Mouse (Mus musculus) forebrain, embryonic 16.5 days (tissue): ENCODE results near the gene Kncn. TPM values are rescaled to one million over a fixed set of nuclear protein-coding genes. Genes with fewer than 3 reads are reported as not detected.

Experiments used
- ATAC-seq: fragments of 200-750 bp; cut with Nextera tagmentation; 2 replicates; pipeline ENCODE4 v1.8.0; 2017; ENCODE audit warnings: mild to moderate bottlenecking, moderate library complexity
- H3K27ac ChIP-seq: fragments of 300-500 bp; sonication (generic); 2 replicates; pipeline ENCODE4 v1.5.1; 2014; ENCODE audit warnings: low read length, control low read depth
- H3K27me3 ChIP-seq: fragments of 300-500 bp; sonication (generic); replicated peaks from 2 replicates; pipeline ENCODE4 v1.6.1; 2014; ENCODE audit warnings: low read length; ENCODE audit not compliant: control insufficient read depth, insufficient read depth
- H3K36me3 ChIP-seq: fragments of 300-500 bp; sonication (generic); 2 replicates; pipeline ENCODE4 v1.6.1; 2014; ENCODE audit not compliant: control insufficient read depth, insufficient read depth
- H3K4me1 ChIP-seq: fragments of 300-500 bp; sonication (generic); replicated peaks from 2 replicates; pipeline ENCODE4 v1.6.1; 2014; ENCODE audit warnings: low read length; ENCODE audit not compliant: control insufficient read depth, insufficient read depth
- H3K4me2 ChIP-seq: fragments of 300-500 bp; sonication (generic); 2 replicates; pipeline ENCODE4 v1.6.1; 2014; ENCODE audit warnings: mild to moderate bottlenecking, low read length, control low read depth
- H3K4me3 ChIP-seq: fragments of 300-500 bp; sonication (generic); replicated peaks from 2 replicates; pipeline ENCODE4 v1.5.1; 2014; ENCODE audit warnings: mild to moderate bottlenecking, low read length, control low read depth
- H3K9ac ChIP-seq: fragments of 300-500 bp; sonication (generic); replicated peaks from 2 replicates; pipeline ENCODE4 v1.6.1; 2014; ENCODE audit warnings: low read depth, low read length, control low read depth
- H3K9me3 ChIP-seq: fragments of 300-500 bp; sonication (generic); 2 replicates; pipeline ENCODE4 v1.6.1; 2016; ENCODE audit warnings: low read length; ENCODE audit not compliant: control insufficient read depth
- WGBS: fragments of 180-500 bp; shearing (Covaris S2); extraction: QIAGEN DNeasy Blood & Tissue Kit; methylation state at CpG from one replicate; pipeline ENCODE4 v1.1.7; 2014; 5-methylcytosine and 5-hydroxymethylcytosine counted together
- polyA plus RNA-seq: library from polyadenylated mRNA; unstranded; fragments of >200 nt; fragmentation: Nextera tagmentation; extraction: Ambion mirVana; gene quantifications from 2 replicates; pipeline ENCODE4 v1.2.1, GENCODE M21; 2015

Gene Kncn
- polyA plus RNA-seq, 1 experiment from 2014 or later = 0.18 TPM

DNA sequence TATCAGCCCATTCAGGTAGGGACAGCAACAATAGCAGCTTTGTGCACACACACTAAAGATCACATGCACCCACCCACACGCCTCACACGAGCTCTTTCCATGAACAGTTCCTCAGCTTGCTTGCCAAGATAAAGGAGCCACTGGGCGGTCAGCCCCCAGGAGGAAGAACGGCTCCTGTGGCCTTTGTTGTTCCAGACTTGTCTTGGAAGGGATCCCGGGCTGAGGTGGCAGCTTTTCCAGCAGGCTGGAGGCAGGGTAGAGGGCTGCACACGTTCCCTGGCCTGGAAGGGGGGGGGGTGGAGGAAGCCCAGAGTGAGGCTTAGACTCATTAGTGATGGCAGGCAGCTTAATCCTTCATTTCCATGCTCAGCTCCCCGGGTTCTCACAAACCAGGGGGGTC lies 24.4 kb downstream of the Kncn start:
- WGBS = 3% methylated on average over 7 of the region's 7 CpGs
- Histone ChIP-seq H3K4me3 (no peak overlapping the region), H3K9ac (no peak overlapping the region), H3K9me3 (no peaks in the 10 kb centered on the region), H3K36me3 (no peaks in the 10 kb centered on the region), H3K4me1 (peaks cover 3% of the 10 kb centered on the region), H3K4me2 (no peak overlapping the region), H3K27ac (no peak overlapping the region), H3K27me3 (peaks cover 20% of the 10 kb centered on the region)
- peak; percentile 92 for ATAC-seq

DNA sequence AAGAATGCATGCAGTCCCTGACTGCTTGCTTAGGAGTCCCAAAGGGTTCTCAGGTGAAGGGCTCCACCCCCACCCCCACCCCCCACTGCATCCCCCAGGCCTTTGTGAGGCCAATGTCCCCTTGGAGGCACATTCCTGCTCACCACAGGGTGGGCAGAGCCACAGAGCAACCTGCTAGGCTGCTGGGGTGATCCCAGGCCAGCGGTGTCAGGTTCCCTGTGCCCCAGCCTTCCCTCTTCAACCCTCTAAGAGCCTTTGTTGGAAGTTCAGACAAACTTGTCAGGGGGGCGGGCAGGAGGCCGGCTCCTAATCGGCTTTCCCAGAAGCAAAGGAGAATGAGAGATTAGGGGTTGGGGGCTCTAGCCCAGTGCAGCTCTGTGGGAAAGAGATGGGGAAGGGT lies 27.4 kb downstream of the Kncn start:
- Histone ChIP-seq H3K27me3 (peaks cover 16% of the 10 kb centered on the region), H3K36me3 (no peaks in the 10 kb centered on the region), H3K4me3 (no peak overlapping the region), H3K9ac (no peak overlapping the region), H3K4me1 (no peaks in the 10 kb centered on the region; the same call in 1 of the 2 replicates), H3K4me2 (no peak overlapping the region), H3K9me3 (no peaks in the 10 kb centered on the region), H3K27ac (no peak overlapping the region)
- ATAC-seq = no peak
- WGBS = 7% methylated on average over 4 of the region's 4 CpGs

DNA sequence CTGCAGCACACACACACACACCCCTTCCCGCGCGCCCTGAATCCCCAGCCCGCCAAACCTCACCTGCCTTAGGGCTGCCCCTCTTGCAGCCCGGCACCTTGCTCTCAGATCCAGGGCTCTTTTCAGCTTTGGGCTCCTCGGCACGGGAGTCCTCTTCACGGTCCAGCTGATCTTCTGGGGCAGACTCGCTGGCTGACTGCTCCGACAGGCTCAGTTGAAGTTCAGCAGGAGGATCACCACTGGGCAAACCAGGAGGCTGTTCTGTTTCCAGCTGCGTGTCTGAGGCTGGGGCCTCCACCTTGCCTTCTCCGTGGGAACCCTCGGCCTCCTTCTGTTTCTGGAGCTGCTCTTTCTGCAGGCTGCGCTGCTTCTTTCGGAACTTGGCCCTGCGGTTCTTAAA lies 35.7 kb downstream of the Kncn start:
- Histone ChIP-seq H3K4me2 (no peak overlapping the region), H3K27me3 (peaks cover 22% of the 10 kb centered on the region), H3K27ac (no peak overlapping the region), H3K9ac (no peak overlapping the region), H3K36me3 (no peaks in the 10 kb centered on the region), H3K4me1 (no peaks in the 10 kb centered on the region), H3K4me3 (no peak overlapping the region), H3K9me3 (no peaks in the 10 kb centered on the region)
- ATAC-seq = no peak
- WGBS = 82% methylated on average over 16 of the region's 16 CpGs

GRCm38 (mm10) chr4:115922688-115923087 lies 38.5 kb downstream of the Kncn start:
- Histone ChIP-seq H3K4me1 (no peaks in the 10 kb centered on the region), H3K4me3 (no peak overlapping the region), H3K27me3 (peaks cover 15% of the 10 kb centered on the region), H3K9me3 (no peaks in the 10 kb centered on the region), H3K27ac (no peak overlapping the region), H3K9ac (no peak overlapping the region), H3K4me2 (no peak overlapping the region), H3K36me3 (no peaks in the 10 kb centered on the region)
- WGBS = 89% methylated on average over 5 of the region's 5 CpGs
- ATAC-seq = no peak

- Histone ChIP-seq H3K4me2 (no peak overlapping the region), H3K4me1 (no peaks in the 10 kb centered on the region), H3K9ac (no peak overlapping the region), H3K27ac (no peak overlapping the region), H3K36me3 (no peaks in the 10 kb centered on the region), H3K4me3 (no peak overlapping the region), H3K27me3 (peaks cover 13% of the 10 kb centered on the region), H3K9me3 (no peaks in the 10 kb centered on the region)
- ATAC-seq = no peak
- WGBS = 71% methylated on average over 16 of the region's 16 CpGs
Measured at GRCm38 (mm10) chr4:115923262-115923880, 39.2 kb downstream of the Kncn start.

DNA sequence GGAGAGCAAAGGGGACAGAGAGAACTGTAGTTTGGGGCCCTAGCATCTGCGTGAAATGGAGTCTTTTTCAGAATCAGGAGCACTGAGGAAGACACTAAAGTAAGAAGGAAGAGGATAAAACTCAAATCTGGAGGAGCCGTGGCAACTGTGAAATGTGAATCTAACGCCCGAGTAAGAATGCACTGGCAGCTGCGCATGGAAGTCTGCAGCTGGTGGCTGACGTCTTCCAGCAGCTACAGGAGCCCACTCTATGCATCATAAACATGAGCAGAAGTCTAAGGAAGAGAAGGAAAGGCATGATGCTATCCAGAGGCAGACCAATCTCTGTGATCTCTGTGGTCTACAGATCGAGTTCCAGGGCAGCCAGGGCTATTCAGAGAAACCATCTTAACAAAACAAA lies 43.4 kb downstream of the Kncn start:
- H3K4me1 ChIP-seq = no peaks in the 10 kb centered on the region
- H3K27ac ChIP-seq = no peak overlapping the region
- no peak overlapping the region for H3K9ac ChIP-seq
- no peak overlapping the region for H3K4me3 ChIP-seq
- H3K9me3 ChIP-seq = no peaks in the 10 kb centered on the region
- peaks cover 37% of the 10 kb centered on the region for H3K27me3 ChIP-seq
- H3K4me2 ChIP-seq = no peak overlapping the region
- ATAC-seq = no peak
- no peaks in the 10 kb centered on the region for H3K36me3 ChIP-seq
- 70% methylated on average over 7 of the region's 7 CpGs for WGBS

DNA sequence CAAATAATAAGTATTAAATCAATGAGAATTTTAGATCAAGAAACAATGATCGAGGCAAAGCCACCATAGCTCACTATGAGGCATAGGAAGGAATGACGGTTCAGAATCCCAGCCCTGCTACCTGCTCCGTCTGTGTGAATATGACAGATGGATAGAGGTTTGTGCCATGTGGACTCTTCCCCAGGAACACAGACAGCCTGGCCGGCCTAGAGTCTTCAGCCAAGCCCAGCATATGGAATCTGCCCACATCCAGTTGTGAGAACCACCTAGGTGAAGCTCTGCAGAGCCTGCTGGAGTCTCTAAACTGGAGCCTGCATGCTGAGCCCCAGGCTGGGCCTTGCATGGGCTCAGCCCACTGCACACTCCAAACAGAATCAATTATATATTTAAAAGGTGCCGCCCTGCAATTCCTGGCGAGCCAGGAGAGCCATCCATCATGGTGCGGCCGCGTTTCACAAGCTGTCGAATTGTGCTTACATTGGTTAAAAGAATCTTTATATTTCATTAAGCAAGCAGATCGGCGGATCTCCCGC lies 47.4 kb downstream of the Kncn start:
- Histone ChIP-seq H3K9me3 (no peaks in the 10 kb centered on the region), H3K36me3 (no peaks in the 10 kb centered on the region)
- 50% methylated on average over 13 of the region's 13 CpGs for WGBS

DNA sequence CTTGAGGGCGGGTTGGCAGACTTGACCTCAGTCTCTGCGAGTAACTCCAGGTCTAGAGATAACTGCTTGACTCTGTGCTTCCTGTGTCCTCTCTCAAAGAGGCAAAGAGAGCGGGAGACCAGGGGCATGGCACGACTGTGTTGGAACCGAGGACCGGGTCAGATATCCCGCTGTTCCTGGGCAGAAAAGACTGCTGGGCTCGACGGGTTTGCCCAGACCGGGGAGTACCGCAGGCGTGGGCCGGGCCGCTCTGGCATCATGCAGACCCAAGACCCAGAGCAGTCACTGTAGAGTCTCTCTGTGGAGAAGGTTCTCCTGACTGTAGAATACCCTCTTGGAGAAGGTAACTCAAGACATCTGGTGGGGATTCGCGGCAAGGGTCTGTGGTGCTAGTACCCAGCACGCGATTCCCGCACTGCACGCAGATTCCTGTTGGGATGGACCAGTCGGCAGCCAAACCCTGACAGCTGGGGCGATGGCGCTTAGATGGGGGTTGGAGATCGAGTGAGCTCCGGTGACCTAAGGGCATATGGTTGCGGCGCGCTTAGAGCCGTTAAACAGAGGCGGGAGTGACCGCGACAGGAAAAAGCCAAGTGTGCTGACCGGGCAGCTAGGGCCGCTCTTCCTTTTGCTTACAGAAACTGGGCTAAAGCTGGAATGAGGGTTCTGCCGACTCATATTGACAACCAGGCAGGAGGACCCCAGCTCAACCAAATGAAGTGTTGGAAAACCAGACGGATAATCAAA lies 51.8 kb downstream of the Kncn start:
- Histone ChIP-seq H3K4me2 (no peak overlapping the region), H3K4me3 (no peak overlapping the region), H3K4me1 (peaks cover 21% of the 10 kb centered on the region), H3K27me3 (peaks cover 76% of the 10 kb centered on the region), H3K27ac (no peak overlapping the region), H3K9me3 (no peaks in the 10 kb centered on the region), H3K36me3 (no peaks in the 10 kb centered on the region), H3K9ac (no peak overlapping the region)
- ATAC-seq = no peak
- 1% methylated on average over 36 of the region's 36 CpGs for WGBS

More for the DNA sequence above, 47.4 kb downstream of the Kncn start:
- Histone ChIP-seq H3K4me2 (no peak overlapping the region), H3K4me1 (peaks cover 6% of the 10 kb centered on the region), H3K4me3 (no peak overlapping the region), H3K27me3 (peaks cover 65% of the 10 kb centered on the region), H3K27ac (no peak overlapping the region), H3K9ac (no peak overlapping the region)
- no peak for ATAC-seq

DNA sequence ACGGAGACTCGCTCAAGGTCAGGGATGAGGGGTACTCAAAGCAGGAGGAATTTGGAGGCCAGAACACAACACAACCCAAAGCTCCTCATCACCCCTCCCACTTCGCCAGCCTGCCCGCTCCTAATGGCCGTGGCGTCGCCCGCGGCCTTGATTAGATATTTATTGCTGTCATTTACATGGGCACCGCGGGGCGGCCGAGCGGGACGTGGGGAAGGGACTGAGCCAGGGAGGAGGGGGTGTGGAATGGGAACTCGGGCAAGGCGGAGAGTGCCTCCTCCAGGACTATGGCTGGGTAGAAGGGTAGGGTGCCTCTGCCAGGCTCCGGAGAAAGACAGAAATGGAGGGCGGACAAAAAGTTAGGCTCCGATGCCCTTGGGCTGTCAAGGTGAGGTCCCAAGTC lies 52.4 kb downstream of the Kncn start:
- Histone ChIP-seq H3K9me3 (no peaks in the 10 kb centered on the region), H3K27ac (no peak overlapping the region), H3K4me1 (peaks cover 21% of the 10 kb centered on the region), H3K27me3 (peaks cover 76% of the 10 kb centered on the region), H3K36me3 (no peaks in the 10 kb centered on the region), H3K9ac (no peak overlapping the region), H3K4me2 (no peak overlapping the region), H3K4me3 (no peak overlapping the region)
- no peak for ATAC-seq
- WGBS = under 1% methylated on average over 20 of the region's 20 CpGs
